Mouse (Mus musculus) left cerebral cortex, postnatal 25 days (tissue): ENCODE measurements at regions not wholly inside any gene's neighbourhood (a gene's known extent, or its start where the extent isn't known, plus 50 kb on each side); places are given as distances from the start of the nearest gene placed in this dataset.

Experiments used
- DNase-seq, 2 experiments: peaks; one replicate each; pipeline ENCODE4 v3.0.0; 2022; ENCODE audit warnings: low spot score in 2 of 2, mixed read lengths in 1 of 2
- intact Hi-C: fragments of 180-260 bp; cut with DNase I; formaldehyde crosslinking; loops from one replicate; pipeline ENCODE4 v1.15.1; 2025

GRCm38 (mm10) chr11:31810011-31810786 lies 61.8 kb upstream of the Cpeb4 start:
- DNase-seq: no peak
- intact Hi-C loops: no loop called here

GRCm38 (mm10) chr11:31812215-31812614 lies 59.8 kb upstream of the Cpeb4 start:
- DNase-seq: no peak
- intact Hi-C loops: no loop called here

- DNase-seq: no peak
- intact Hi-C loops: loop anchor here (5.0 kb wide), 1 partner anchor 43 kb away; no protein-coding TSS in a partner anchor
Observed at GRCm38 (mm10) chr11:31814616-31815015, 57.4 kb upstream of the Cpeb4 start.

- intact Hi-C loops: loop anchor here (1.0 to 5.0 kb wide), 3 partner anchors 41 to 54 kb away; no protein-coding TSS in a partner anchor
- peak; percentile 59 to 92 for DNase-seq
Observed at GRCm38 (mm10) chr11:31815855-31816488, 56.0 kb upstream of the Cpeb4 start.

- intact Hi-C loops: loop anchor here (5.0 kb wide), 1 partner anchor 39 kb away; no protein-coding TSS in a partner anchor
- peak in 1 of 2 experiments; percentile 53 for DNase-seq
Observed at GRCm38 (mm10) chr11:31818032-31818431, 54.0 kb upstream of the Cpeb4 start.

GRCm38 (mm10) chr11:31819964-31820363 lies 52.0 kb upstream of the Cpeb4 start:
- DNase-seq: no peak
- intact Hi-C loops: loop anchor here (5.0 kb wide), 1 partner anchor 37 kb away; no protein-coding TSS in a partner anchor

GRCm38 (mm10) chr11:31821479-31822411 lies 50.3 kb upstream of the Cpeb4 start:
- DNase-seq: no peak
- intact Hi-C loops: no loop called here
